Mouse (Mus musculus): ENCODE results near the gene Pnpla3. TPM values are rescaled to one million over a fixed set of nuclear protein-coding genes. Genes with fewer than 3 reads are reported as not detected.

Pnpla3 gene
- polyA plus RNA-seq, 1 experiment from 2014 or later = 2.6 TPM

GRCm38 (mm10) chr15:84183967-84184366 lies 16.3 kb downstream of the Pnpla3 start:
- 40% methylated on average over 1 of the region's 1 CpGs for WGBS
- Histone ChIP-seq H3K9ac (no peak overlapping the region), H3K27ac (no peak overlapping the region)

GRCm38 (mm10) chr15:84186196-84186595 lies 18.6 kb downstream of the Pnpla3 start:
- no peak overlapping the region for H3K27ac ChIP-seq
- no peak overlapping the region for H3K4me3 ChIP-seq
- WGBS = 60% methylated on average over 4 of the region's 4 CpGs
- no peaks in the 10 kb centered on the region for H3K27me3 ChIP-seq (replicated peaks)
- H3K9ac ChIP-seq = no peak overlapping the region
- no peaks in the 10 kb centered on the region for H3K36me3 ChIP-seq
- ATAC-seq (ENCODE audit: low FRiP score, low read depth) = no peak
- no peaks in the 10 kb centered on the region for H3K9me3 ChIP-seq
- peaks cover 3% of the 10 kb centered on the region; the same call in 1 of the 2 replicates for H3K4me1 ChIP-seq
- no peak overlapping the region for H3K4me2 ChIP-seq (replicated peaks)

More at GRCm38 (mm10) chr15:84183967-84184366, 16.3 kb downstream of the Pnpla3 start:
- no peak for ATAC-seq (ENCODE audit: low FRiP score, low read depth)
- no peak overlapping the region for H3K4me2 ChIP-seq (replicated peaks)
- H3K36me3 ChIP-seq = no peaks in the 10 kb centered on the region
- H3K9me3 ChIP-seq = no peaks in the 10 kb centered on the region
- peaks cover 3% of the 10 kb centered on the region; the same call in 1 of the 2 replicates for H3K4me1 ChIP-seq
- H3K4me3 ChIP-seq = no peak overlapping the region
- H3K27me3 ChIP-seq (replicated peaks) = no peaks in the 10 kb centered on the region

GRCm38 (mm10) chr15:84188887-84189530 lies 21.4 kb downstream of the Pnpla3 start:
- Histone ChIP-seq H3K4me2 (replicated peaks) (no peak overlapping the region), H3K9me3 (no peaks in the 10 kb centered on the region), H3K27ac (no peak overlapping the region), H3K4me1 (peaks cover 13% of the 10 kb centered on the region), H3K4me3 (no peak overlapping the region), H3K27me3 (replicated peaks) (no peaks in the 10 kb centered on the region), H3K9ac (no peak overlapping the region), H3K36me3 (no peaks in the 10 kb centered on the region)
- 67% methylated on average over 2 of the region's 2 CpGs for WGBS
- no peak for ATAC-seq (ENCODE audit: low FRiP score, low read depth)

GRCm38 (mm10) chr15:84189881-84190280 lies 22.2 kb downstream of the Pnpla3 start:
- no peak overlapping the region for H3K27ac ChIP-seq
- H3K36me3 ChIP-seq = no peaks in the 10 kb centered on the region
- no peaks in the 10 kb centered on the region for H3K9me3 ChIP-seq
- no peaks in the 10 kb centered on the region for H3K27me3 ChIP-seq (replicated peaks)
- H3K9ac ChIP-seq = no peak overlapping the region
- peaks cover 11% of the 10 kb centered on the region for H3K4me1 ChIP-seq
- 55% methylated on average over 3 of the region's 3 CpGs for WGBS
- ATAC-seq (ENCODE audit: low FRiP score, low read depth) = no peak
- H3K4me3 ChIP-seq = no peak overlapping the region
- H3K4me2 ChIP-seq (replicated peaks) = no peak overlapping the region

GRCm38 (mm10) chr15:84191724-84192057 lies 24.1 kb downstream of the Pnpla3 start:
- peak overlapping the region; percentile 95 for H3K4me3 ChIP-seq
- peak overlapping the region; percentile 84 for H3K9ac ChIP-seq
- H3K27me3 ChIP-seq (replicated peaks) = no peaks in the 10 kb centered on the region
- peaks cover 8% of the 10 kb centered on the region for H3K36me3 ChIP-seq
- peaks cover 11% of the 10 kb centered on the region for H3K4me1 ChIP-seq
- no peaks in the 10 kb centered on the region for H3K9me3 ChIP-seq
- 3% methylated on average over 9 of the region's 9 CpGs for WGBS
- ATAC-seq (ENCODE audit: low FRiP score, low read depth) = no peak
- peak overlapping the region; percentile 64; the same call in 1 of the 2 replicates for H3K27ac ChIP-seq
- H3K4me2 ChIP-seq (replicated peaks) = peak overlapping the region; percentile 75

GRCm38 (mm10) chr15:84192058-84192791 lies 24.6 kb downstream of the Pnpla3 start, which contains the start of gene Samm50:
Samm50 (plus strand) TSS chr15:84192241.
- peak within 1 kb of the TSS; percentile 75 for H3K4me2 ChIP-seq (replicated peaks)
- peaks cover 11% of the 10 kb centered on the region for H3K4me1 ChIP-seq
- H3K4me3 ChIP-seq = peak within 1 kb of the TSS; percentile 95
- H3K36me3 ChIP-seq = peaks cover 13% of the 10 kb centered on the region
- peak within 1 kb of the TSS; percentile 64 for H3K27ac ChIP-seq
- H3K27me3 ChIP-seq (replicated peaks) = no peaks in the 10 kb centered on the region
- peak; percentile 99 for ATAC-seq (ENCODE audit: low FRiP score, low read depth)
- no peaks in the 10 kb centered on the region for H3K9me3 ChIP-seq
- WGBS = 7% methylated on average over 48 of the region's 48 CpGs
- H3K9ac ChIP-seq = peak within 1 kb of the TSS; percentile 84

- no peak overlapping the region for H3K9ac ChIP-seq
- H3K9me3 ChIP-seq = no peaks in the 10 kb centered on the region
- H3K27me3 ChIP-seq (replicated peaks) = no peaks in the 10 kb centered on the region
- H3K36me3 ChIP-seq = peaks cover 57% of the 10 kb centered on the region
- H3K4me1 ChIP-seq = peaks cover 11% of the 10 kb centered on the region
- H3K27ac ChIP-seq = no peak overlapping the region
- 89% methylated on average over 8 of the region's 8 CpGs for WGBS
- no peak for ATAC-seq (ENCODE audit: low FRiP score, low read depth)
- no peak overlapping the region for H3K4me2 ChIP-seq (replicated peaks)
- no peak overlapping the region for H3K4me3 ChIP-seq
Measured at GRCm38 (mm10) chr15:84196486-84197165, 29.0 kb downstream of the Pnpla3 start.

GRCm38 (mm10) chr15:84207327-84207726 lies 39.7 kb downstream of the Pnpla3 start:
- Histone ChIP-seq H3K4me1 (no peaks in the 10 kb centered on the region), H3K4me3 (no peak overlapping the region), H3K36me3 (peaks cover 91% of the 10 kb centered on the region), H3K9ac (no peak overlapping the region), H3K27ac (no peak overlapping the region), H3K27me3 (replicated peaks) (no peaks in the 10 kb centered on the region), H3K9me3 (no peaks in the 10 kb centered on the region), H3K4me2 (replicated peaks) (no peak overlapping the region)
- 92% methylated on average over 4 of the region's 4 CpGs for WGBS
- ATAC-seq (ENCODE audit: low FRiP score, low read depth) = no peak

GRCm38 (mm10) chr15:84209517-84210412 lies 42.1 kb downstream of the Pnpla3 start:
- H3K27ac ChIP-seq = no peak overlapping the region
- WGBS = 87% methylated on average over 11 of the region's 11 CpGs
- H3K36me3 ChIP-seq = peaks cover 74% of the 10 kb centered on the region
- no peak overlapping the region for H3K4me2 ChIP-seq (replicated peaks)
- H3K9ac ChIP-seq = no peak overlapping the region
- no peaks in the 10 kb centered on the region for H3K27me3 ChIP-seq (replicated peaks)
- ATAC-seq (ENCODE audit: low FRiP score, low read depth) = no peak
- peaks cover 10% of the 10 kb centered on the region; the same call in 1 of the 2 replicates for H3K4me1 ChIP-seq
- no peaks in the 10 kb centered on the region for H3K9me3 ChIP-seq
- no peak overlapping the region for H3K4me3 ChIP-seq

GRCm38 (mm10) chr15:84210461-84210860 lies 42.8 kb downstream of the Pnpla3 start:
- Histone ChIP-seq H3K4me3 (no peak overlapping the region), H3K9me3 (no peaks in the 10 kb centered on the region), H3K36me3 (peaks cover 67% of the 10 kb centered on the region), H3K27me3 (replicated peaks) (no peaks in the 10 kb centered on the region), H3K9ac (no peak overlapping the region), H3K27ac (no peak overlapping the region), H3K4me2 (replicated peaks) (no peak overlapping the region), H3K4me1 (peaks cover 10% of the 10 kb centered on the region; the same call in 1 of the 2 replicates)
- ATAC-seq (ENCODE audit: low FRiP score, low read depth) = no peak
- WGBS = 96% methylated on average over 13 of the region's 13 CpGs

- Histone ChIP-seq H3K27ac (no peak overlapping the region), H3K9me3 (no peaks in the 10 kb centered on the region), H3K36me3 (peaks cover 63% of the 10 kb centered on the region), H3K27me3 (replicated peaks) (no peaks in the 10 kb centered on the region), H3K4me3 (no peak overlapping the region), H3K4me1 (peaks cover 14% of the 10 kb centered on the region; the same call in 1 of the 2 replicates), H3K4me2 (replicated peaks) (no peak overlapping the region), H3K9ac (no peak overlapping the region)
- 95% methylated on average over 13 of the region's 13 CpGs for WGBS
- no peak for ATAC-seq (ENCODE audit: low FRiP score, low read depth)
Measured at GRCm38 (mm10) chr15:84210941-84211340, 43.3 kb downstream of the Pnpla3 start.

Data from neural tube, embryonic 12.5 days (tissue).